Mouse (Mus musculus): Measurements from ENCODE around the gene Bpgm.

GRCm38 (mm10) chr6:34514655-34515054 is 38.6 kb downstream of the Bpgm start:
- TF ChIP-seq CTCF (IDR thresholded peaks at IDR 0.05; ENCODE audit: low read depth) (peak; percentile 52), EP300 (IDR thresholded peaks at IDR 0.05; ENCODE audit: low read depth) (no peak)

Measured in heart, postnatal 0 days (tissue).